Mouse (Mus musculus) urinary bladder, postnatal 10 days (tissue): ENCODE data around the gene Meis2.

ENCODE experiments used
- DNase-seq: peaks from one replicate; pipeline ENCODE4 v3.0.0; 2022; ENCODE audit warnings: low spot score

The Meis2 gene

GRCm38 (mm10) chr2:115895717-115896116 lies 169.9 kb downstream of the Meis2 start:
- no peak for DNase-seq

GRCm38 (mm10) chr2:115895256-115895655 lies 170.4 kb downstream of the Meis2 start:
- no peak for DNase-seq

GRCm38 (mm10) chr2:115893113-115893512 lies 172.5 kb downstream of the Meis2 start:
- DNase-seq: no peak

- DNase-seq: no peak
These were observed 174.9 kb downstream of the Meis2 start for GRCm38 (mm10) chr2:115890715-115891114.

- DNase-seq: no peak
These were observed 175.6 kb downstream of the Meis2 start for GRCm38 (mm10) chr2:115890030-115890429.

GRCm38 (mm10) chr2:115889212-115889611 lies 176.4 kb downstream of the Meis2 start:
- no peak for DNase-seq

- no peak for DNase-seq
These were observed 177.1 kb downstream of the Meis2 start for GRCm38 (mm10) chr2:115888336-115889077.

GRCm38 (mm10) chr2:115887631-115888030 lies 178.0 kb downstream of the Meis2 start:
- DNase-seq: no peak

GRCm38 (mm10) chr2:115884184-115884583 lies 181.5 kb downstream of the Meis2 start:
- DNase-seq: no peak

GRCm38 (mm10) chr2:115883520-115883919 lies 182.1 kb downstream of the Meis2 start:
- DNase-seq: no peak

- no peak for DNase-seq
These were observed 189.7 kb downstream of the Meis2 start for GRCm38 (mm10) chr2:115875802-115876531.

- DNase-seq: no peak
These were observed 192.8 kb downstream of the Meis2 start for GRCm38 (mm10) chr2:115872851-115873250.

- DNase-seq: no peak
These were observed 195.7 kb downstream of the Meis2 start for GRCm38 (mm10) chr2:115869966-115870365.

- DNase-seq: no peak
These were observed 204.9 kb downstream of the Meis2 start for GRCm38 (mm10) chr2:115860600-115861347.

GRCm38 (mm10) chr2:115860141-115860480 lies 205.5 kb downstream of the Meis2 start:
- no peak for DNase-seq

GRCm38 (mm10) chr2:115859371-115860140 lies 206.1 kb downstream of the Meis2 start:
- DNase-seq: no peak

GRCm38 (mm10) chr2:115858927-115859326 lies 206.7 kb downstream of the Meis2 start:
- no peak for DNase-seq

GRCm38 (mm10) chr2:115858246-115858645 lies 207.4 kb downstream of the Meis2 start:
- no peak for DNase-seq

GRCm38 (mm10) chr2:115857123-115858080 lies 208.2 kb downstream of the Meis2 start:
- no peak for DNase-seq

GRCm38 (mm10) chr2:115856401-115857073 lies 209.1 kb downstream of the Meis2 start:
- DNase-seq: no peak
